Mouse (Mus musculus) hindbrain, embryonic 11.5 days (tissue): ENCODE data around the gene Rcc1l. TPM values are rescaled to one million over a fixed set of nuclear protein-coding genes. Genes with fewer than 3 reads are reported as not detected.

Experiments used
- ATAC-seq: fragments of 200-750 bp; cut with Nextera tagmentation; 2 replicates; pipeline ENCODE4 v1.8.0; 2017; ENCODE audit warnings: mild to moderate bottlenecking, moderate TSS enrichment, moderate library complexity; ENCODE audit not compliant: low FRiP score
- DNase-seq: peaks from one replicate; pipeline ENCODE4 v3.0.0-alpha.2; 2015; ENCODE audit warnings: low spot score
- H3K27ac ChIP-seq: fragments of 300-500 bp; sonication (generic); 2 replicates; pipeline ENCODE4 v1.5.1; 2014; ENCODE audit warnings: mild to moderate bottlenecking, low read depth, low read length
- H3K27me3 ChIP-seq: fragments of 300-500 bp; sonication (generic); 2 replicates; pipeline ENCODE4 v1.6.1; 2014; ENCODE audit warnings: mild to moderate bottlenecking, low read length, moderate library complexity, mixed read lengths; ENCODE audit not compliant: control insufficient read depth, insufficient read depth
- H3K36me3 ChIP-seq: fragments of 300-500 bp; sonication (generic); 2 replicates; pipeline ENCODE4 v1.6.1; 2014; ENCODE audit warnings: mild to moderate bottlenecking, low read length, moderate library complexity, mixed read lengths; ENCODE audit not compliant: control insufficient read depth, insufficient read depth
- H3K4me1 ChIP-seq: fragments of 300-500 bp; sonication (generic); replicated peaks from 2 replicates; pipeline ENCODE4 v1.6.1; 2014; ENCODE audit warnings: low read length, mixed read lengths; ENCODE audit not compliant: control insufficient read depth, insufficient read depth
- H3K4me2 ChIP-seq: fragments of 300-500 bp; sonication (generic); replicated peaks from 2 replicates; pipeline ENCODE4 v1.6.1; 2014; ENCODE audit warnings: mild to moderate bottlenecking, low read depth, low read length
- H3K4me3 ChIP-seq: fragments of 300-500 bp; sonication (generic); 2 replicates; pipeline ENCODE4 v1.5.1; 2014; ENCODE audit warnings: low read depth, low read length
- H3K9ac ChIP-seq: fragments of 300-500 bp; sonication (generic); 2 replicates; pipeline ENCODE4 v1.6.1; 2014; ENCODE audit warnings: low read depth, low read length
- H3K9me3 ChIP-seq: fragments of 300-500 bp; sonication (generic); 2 replicates; pipeline ENCODE4 v1.6.1; 2016; ENCODE audit warnings: low read length; ENCODE audit not compliant: control insufficient read depth
- WGBS: fragments of 180-500 bp; shearing (Covaris S2); extraction: QIAGEN DNeasy Blood & Tissue Kit; methylation state at CpG from one replicate; pipeline ENCODE4 v1.1.7; 2014; 5-methylcytosine and 5-hydroxymethylcytosine counted together
- polyA plus RNA-seq: library from polyadenylated mRNA; unstranded; fragments of >200 nt; fragmentation: Nextera tagmentation; extraction: Ambion mirVana; gene quantifications from 2 replicates; pipeline ENCODE4 v1.2.1, GENCODE M21; 2014

Gene Rcc1l
- polyA plus RNA-seq, 1 experiment from 2014 or later, result 21.8 TPM

DNA sequence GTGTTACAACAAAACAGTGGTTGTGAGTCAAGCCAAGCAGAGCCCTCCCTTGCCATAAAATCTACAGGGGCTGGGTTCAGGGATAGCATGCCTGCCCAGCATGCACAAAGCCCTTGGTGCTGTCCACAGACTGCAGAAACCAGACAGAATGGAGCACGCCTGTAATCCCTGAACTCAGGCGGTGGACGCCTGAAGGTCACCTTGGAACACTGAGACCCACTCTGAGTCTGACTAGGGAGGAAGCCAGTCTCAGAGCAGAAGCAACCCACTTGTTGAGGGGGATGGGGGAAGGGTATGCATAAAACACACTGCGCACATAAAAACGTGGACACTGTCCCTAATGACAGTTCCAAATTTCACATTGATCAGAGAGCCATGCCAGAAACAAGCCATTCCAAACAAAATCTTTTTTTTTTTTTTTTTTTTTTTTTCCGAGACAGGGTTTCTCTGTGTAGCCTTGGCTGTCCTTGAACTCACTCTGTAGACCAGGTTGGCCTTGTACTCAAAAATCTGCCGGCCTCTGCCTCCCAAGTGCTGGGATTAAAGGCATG lies 20.6 kb downstream of the Rcc1l start:
- DNase-seq, result no peak
- Histone ChIP-seq H3K4me2 (no peak overlapping the region), H3K4me1 (no peaks in the 10 kb centered on the region), H3K27me3 (no peaks in the 10 kb centered on the region), H3K4me3 (no peak overlapping the region), H3K9me3 (no peaks in the 10 kb centered on the region), H3K9ac (no peak overlapping the region), H3K36me3 (no peaks in the 10 kb centered on the region; the same call in 1 of the 2 replicates), H3K27ac (no peak overlapping the region)
- WGBS, result 93% methylated on average over 7 of the region's 7 CpGs
- no peak for ATAC-seq

DNA sequence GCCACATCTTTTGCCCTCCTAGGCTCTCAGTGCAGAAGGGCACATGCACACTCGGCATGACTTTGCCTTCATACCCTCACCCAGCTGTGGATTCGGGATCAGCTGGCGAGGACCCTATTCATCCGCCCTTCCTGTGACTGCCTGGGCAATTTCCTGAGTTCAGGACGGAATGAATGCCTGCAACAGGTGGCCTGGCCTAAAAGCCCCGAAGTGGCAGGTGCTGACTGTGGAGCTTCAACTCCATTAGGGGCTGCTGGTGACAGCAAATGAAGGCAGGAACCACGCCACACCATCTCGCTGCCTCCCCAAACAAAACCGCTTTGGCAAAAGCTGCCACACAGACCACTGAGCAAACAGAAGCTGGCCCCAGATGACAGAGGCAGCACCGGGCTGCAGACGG lies 24.7 kb downstream of the Rcc1l start:
- no peak for ATAC-seq

DNA sequence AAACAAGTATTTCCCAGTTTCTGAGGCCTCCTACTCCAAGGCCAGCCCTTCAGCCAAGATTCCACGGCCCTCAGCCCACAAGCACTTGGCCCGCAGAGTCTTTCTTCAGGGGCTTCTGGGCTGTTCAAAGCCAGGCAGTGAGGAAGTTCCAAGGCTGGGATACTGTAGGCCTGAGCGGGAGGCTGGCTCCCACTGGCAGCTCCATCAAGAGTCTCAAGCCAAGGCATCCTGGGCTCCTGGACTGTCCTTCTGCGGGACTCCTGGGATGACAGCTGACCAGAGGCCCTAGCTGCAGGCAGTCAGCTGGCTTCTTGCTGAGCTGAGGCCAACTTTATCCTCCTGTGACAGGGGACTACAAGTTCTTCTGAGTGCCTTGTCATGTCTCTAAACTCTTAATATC lies 28.4 kb downstream of the Rcc1l start:
- Histone ChIP-seq H3K27ac (no peak overlapping the region), H3K9me3 (no peaks in the 10 kb centered on the region), H3K4me2 (no peak overlapping the region), H3K4me1 (no peaks in the 10 kb centered on the region), H3K4me3 (no peak overlapping the region), H3K27me3 (no peaks in the 10 kb centered on the region), H3K9ac (no peak overlapping the region), H3K36me3 (0 out of 2 replicates have a peak, but pooled peaks cover 5% of the 10 kb centered on the region)
- ATAC-seq, result no peak
- WGBS, result 93% methylated on average over 4 of the region's 4 CpGs
- DNase-seq, result no peak

More for the DNA sequence above, 24.7 kb downstream of the Rcc1l start:
- Histone ChIP-seq H3K4me3 (no peak overlapping the region), H3K4me2 (no peak overlapping the region), H3K9ac (no peak overlapping the region), H3K36me3 (peaks cover 5% of the 10 kb centered on the region; the same call in 1 of the 2 replicates), H3K27ac (no peak overlapping the region), H3K4me1 (no peaks in the 10 kb centered on the region), H3K9me3 (no peaks in the 10 kb centered on the region), H3K27me3 (no peaks in the 10 kb centered on the region)
- 91% methylated on average over 11 of the region's 11 CpGs for WGBS
- no peak for DNase-seq

DNA sequence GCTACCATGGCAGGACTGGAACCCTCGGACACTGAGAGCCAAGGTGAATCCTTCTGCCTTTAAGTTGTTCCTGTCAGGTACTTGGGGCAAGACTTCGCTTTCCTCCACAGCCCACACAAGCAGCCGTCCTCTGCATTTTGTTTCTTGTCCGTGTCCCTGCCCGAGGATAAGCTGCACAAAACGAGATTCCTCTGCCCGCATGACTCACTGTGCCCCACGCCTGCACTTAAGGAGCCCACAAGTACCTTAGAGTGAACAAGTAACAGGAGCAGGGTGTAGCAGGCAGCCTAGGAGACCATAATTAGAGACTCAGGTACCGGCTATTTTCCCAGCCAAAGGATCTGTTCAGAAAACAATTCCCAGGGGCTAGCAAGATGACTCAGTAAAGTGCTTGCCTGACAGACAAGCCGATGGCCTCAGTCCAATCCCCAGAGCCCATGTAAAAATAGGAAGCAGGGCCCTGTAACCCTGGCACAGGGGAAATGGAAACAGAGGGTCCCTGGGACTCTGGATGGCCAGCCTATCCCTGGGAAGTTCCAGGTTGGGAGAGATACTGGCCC lies 29.3 kb downstream of the Rcc1l start:
- H3K27me3 ChIP-seq, result no peaks in the 10 kb centered on the region
- 90% methylated on average over 10 of the region's 10 CpGs for WGBS
- H3K9ac ChIP-seq, result no peak overlapping the region
- H3K36me3 ChIP-seq, result 0 out of 2 replicates have a peak, but pooled peaks cover 5% of the 10 kb centered on the region
- H3K4me1 ChIP-seq, result no peaks in the 10 kb centered on the region
- H3K27ac ChIP-seq, result no peak overlapping the region
- DNase-seq (no peak), ATAC-seq (no peak)
- H3K4me3 ChIP-seq, result no peak overlapping the region
- no peaks in the 10 kb centered on the region for H3K9me3 ChIP-seq
- no peak overlapping the region for H3K4me2 ChIP-seq

DNA sequence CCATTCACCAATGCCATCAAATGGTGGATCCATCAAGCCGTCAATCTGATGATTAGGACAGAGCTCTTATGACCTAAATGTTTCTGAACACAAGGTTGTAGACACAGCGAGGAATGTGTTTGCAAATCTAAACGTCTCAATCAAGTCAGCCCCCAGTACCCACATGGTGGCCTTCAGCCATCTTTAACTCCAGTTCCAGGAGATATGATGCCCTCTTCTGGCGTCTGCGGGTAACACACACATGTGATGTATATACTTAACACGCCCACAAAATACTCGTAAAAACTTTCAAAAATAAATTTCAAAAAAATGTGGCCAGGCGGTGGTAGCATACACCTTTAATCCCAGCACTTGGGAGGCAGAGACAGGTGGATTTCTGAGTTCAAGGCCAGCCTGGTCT lies 31.6 kb downstream of the Rcc1l start:
- H3K27ac ChIP-seq, result no peak overlapping the region

DNA sequence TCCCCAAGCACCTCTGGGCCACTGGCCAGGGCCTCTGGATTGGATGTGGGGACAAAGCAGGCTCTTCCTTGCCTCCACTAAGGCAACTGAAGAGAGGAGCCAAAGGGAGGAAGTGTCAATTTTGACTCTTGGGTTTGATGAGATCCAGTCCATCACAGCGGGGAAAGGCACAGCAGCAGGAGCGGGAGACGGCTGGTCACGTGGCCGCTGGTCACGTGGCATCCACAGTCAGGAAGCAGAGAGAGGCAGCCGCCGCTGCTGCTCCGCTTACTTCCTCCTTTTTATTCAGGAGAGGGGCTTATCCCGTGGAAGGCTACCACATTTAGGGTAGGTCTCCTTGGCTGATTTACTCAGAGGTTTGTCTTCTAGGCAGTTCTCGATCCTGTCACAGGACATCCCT lies 34.2 kb downstream of the Rcc1l start:
- Histone ChIP-seq H3K4me1 (no peaks in the 10 kb centered on the region), H3K4me3 (no peak overlapping the region), H3K4me2 (no peak overlapping the region), H3K27me3 (no peaks in the 10 kb centered on the region), H3K27ac (no peak overlapping the region), H3K9ac (no peak overlapping the region), H3K36me3 (0 out of 2 replicates have a peak, but pooled peaks cover under 1% of the 10 kb centered on the region), H3K9me3 (no peaks in the 10 kb centered on the region)
- DNase-seq, result no peak
- no peak for ATAC-seq
- WGBS, result 76% methylated on average over 11 of the region's 11 CpGs

More for the DNA sequence above, 31.6 kb downstream of the Rcc1l start:
- no peaks in the 10 kb centered on the region for H3K36me3 ChIP-seq
- ATAC-seq (no peak), DNase-seq (no peak)
- no peaks in the 10 kb centered on the region for H3K4me1 ChIP-seq
- H3K27me3 ChIP-seq, result no peaks in the 10 kb centered on the region
- 91% methylated on average over 8 of the region's 8 CpGs for WGBS
- H3K9ac ChIP-seq, result no peak overlapping the region
- H3K4me2 ChIP-seq, result no peak overlapping the region
- H3K4me3 ChIP-seq, result no peak overlapping the region
- no peaks in the 10 kb centered on the region for H3K9me3 ChIP-seq

DNA sequence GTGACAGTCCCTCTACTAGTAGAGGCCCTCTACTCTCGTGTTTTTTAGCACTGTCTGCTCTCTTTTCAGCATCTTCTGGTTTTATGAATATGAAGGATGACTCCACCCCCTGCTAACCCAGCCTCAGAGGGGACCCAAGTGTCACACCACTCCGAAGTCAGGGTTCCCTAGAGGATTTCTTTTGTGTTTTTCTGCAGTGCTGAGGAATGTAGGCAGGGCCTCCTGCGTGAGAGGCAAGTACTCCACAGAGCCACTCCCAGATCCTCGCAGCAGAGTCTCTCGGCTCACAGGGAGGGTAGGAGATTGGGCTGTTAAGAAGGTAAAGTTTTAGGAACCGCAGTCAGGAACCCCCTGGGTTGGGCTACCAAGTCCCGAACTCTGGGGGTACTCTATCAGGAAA lies 35.3 kb downstream of the Rcc1l start:
- Histone ChIP-seq H3K4me1 (no peaks in the 10 kb centered on the region), H3K36me3 (0 out of 2 replicates have a peak, but pooled peaks cover 6% of the 10 kb centered on the region)
- ATAC-seq, result no peak

DNA sequence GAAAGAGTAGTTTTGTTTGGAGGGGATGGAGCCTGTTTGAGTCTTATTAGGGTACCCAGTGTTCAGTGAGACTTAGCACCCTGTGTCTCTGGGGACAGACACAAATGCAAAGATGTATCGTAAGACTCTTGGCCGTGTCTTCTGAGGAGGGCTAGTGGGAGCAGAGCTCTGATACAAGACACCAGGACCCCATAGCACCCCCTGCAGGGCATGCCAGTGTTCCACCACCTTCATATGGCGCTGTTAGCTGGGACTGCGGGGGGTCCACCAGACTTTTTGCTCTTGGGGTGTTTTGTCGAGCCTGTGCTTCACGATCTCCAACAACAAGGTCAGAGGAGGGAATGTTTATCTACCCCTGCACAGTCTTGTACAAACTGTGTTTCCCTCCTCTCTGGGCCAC lies 37.1 kb downstream of the Rcc1l start:
- Histone ChIP-seq H3K9ac (no peak overlapping the region), H3K36me3 (0 out of 2 replicates have a peak, but pooled peaks cover 6% of the 10 kb centered on the region), H3K4me2 (no peak overlapping the region), H3K4me3 (no peak overlapping the region), H3K9me3 (no peaks in the 10 kb centered on the region), H3K27ac (no peak overlapping the region), H3K27me3 (no peaks in the 10 kb centered on the region), H3K4me1 (no peaks in the 10 kb centered on the region)
- WGBS, result 83% methylated on average over 6 of the region's 6 CpGs
- DNase-seq (no peak), ATAC-seq (no peak)

More for the DNA sequence above, 35.3 kb downstream of the Rcc1l start:
- no peak for DNase-seq
- Histone ChIP-seq H3K4me2 (no peak overlapping the region), H3K27ac (no peak overlapping the region), H3K27me3 (no peaks in the 10 kb centered on the region), H3K4me3 (no peak overlapping the region), H3K9me3 (no peaks in the 10 kb centered on the region), H3K9ac (no peak overlapping the region)
- WGBS, result 75% methylated on average over 7 of the region's 7 CpGs

DNA sequence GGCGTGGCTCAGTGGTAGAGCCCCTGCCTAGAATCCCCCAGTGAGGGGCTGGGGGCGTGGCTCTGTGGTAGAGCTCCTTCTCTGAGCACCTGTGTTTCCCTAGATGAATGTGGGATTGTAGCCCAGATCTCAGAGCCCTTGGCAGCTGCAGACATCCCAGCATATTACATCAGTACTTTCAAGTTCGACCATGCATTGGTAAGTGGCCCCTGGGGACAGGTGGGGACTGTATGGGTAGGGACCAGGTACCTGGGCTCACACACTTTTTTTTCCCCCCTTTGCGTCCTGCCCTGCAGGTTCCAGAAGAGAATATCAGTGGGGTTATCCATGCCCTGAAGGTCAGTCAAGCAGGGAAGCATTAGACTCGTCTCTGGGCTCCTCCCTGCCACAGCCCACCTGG lies 38.6 kb downstream of the Rcc1l start:
- no peak overlapping the region for H3K27ac ChIP-seq
- no peaks in the 10 kb centered on the region for H3K27me3 ChIP-seq
- ATAC-seq (no peak), DNase-seq (no peak)
- no peaks in the 10 kb centered on the region for H3K4me1 ChIP-seq
- H3K4me2 ChIP-seq, result no peak overlapping the region
- no peaks in the 10 kb centered on the region for H3K9me3 ChIP-seq
- no peak overlapping the region for H3K9ac ChIP-seq
- WGBS, result 86% methylated on average over 5 of the region's 5 CpGs
- no peak overlapping the region for H3K4me3 ChIP-seq
- 0 out of 2 replicates have a peak, but pooled peaks cover 6% of the 10 kb centered on the region for H3K36me3 ChIP-seq
